Mouse (Mus musculus) ES-Bruce4 (cell line): Measurements from ENCODE around the gene Lancl3. TPM values are rescaled to one million over a fixed set of nuclear protein-coding genes. Genes with fewer than 3 reads are reported as not detected.
"Not testable (repeated sequence)": the region's sequence is repeated elsewhere in the genome, so short reads cannot be mapped to it uniquely, and the experiment has no call there.

Experiments
- H3K27ac ChIP-seq: 2 replicates; pipeline ENCODE4 v1.5.1; 2012; ENCODE audit warnings: low read length, inconsistent platforms; ENCODE audit not compliant: insufficient read depth
- H3K27me3 ChIP-seq: 2 replicates; pipeline ENCODE4 v1.6.1; 2012; ENCODE audit warnings: mild to moderate bottlenecking, low read length, inconsistent platforms; ENCODE audit not compliant: control insufficient read depth, poor library complexity, insufficient read depth, severe bottlenecking
- H3K36me3 ChIP-seq: 2 replicates; pipeline ENCODE4 v1.6.1; 2012; ENCODE audit warnings: inconsistent platforms, mild to moderate bottlenecking, low read length, moderate library complexity; ENCODE audit not compliant: control insufficient read depth, poor library complexity, insufficient read depth, severe bottlenecking
- H3K4me1 ChIP-seq: one replicate; pipeline ENCODE4 v1.8.1; 2011; ENCODE audit warnings: low read length; ENCODE audit not compliant: control insufficient read depth, insufficient read depth
- H3K4me3 ChIP-seq: 2 replicates; pipeline ENCODE4 v1.5.1; 2011; ENCODE audit warnings: low read depth, mild to moderate bottlenecking, low read length
- H3K9ac ChIP-seq: 2 replicates; pipeline ENCODE4 v1.6.1; 2012; ENCODE audit warnings: low read depth, mild to moderate bottlenecking, inconsistent platforms; ENCODE audit not compliant: poor library complexity, severe bottlenecking
- H3K9me3 ChIP-seq: replicated peaks from 2 replicates; pipeline ENCODE4 v1.6.1; 2012; ENCODE audit warnings: mild to moderate bottlenecking, low read length, inconsistent platforms; ENCODE audit not compliant: control insufficient read depth, poor library complexity, insufficient read depth, severe bottlenecking
- CTCF ChIP-seq: IDR thresholded peaks from one replicate; pipeline ENCODE4 v1.8.1; 2011; ENCODE audit warnings: low read depth, low read length
- EP300 ChIP-seq: IDR thresholded peaks from 2 replicates; pipeline ENCODE4 v1.6.1; 2011; ENCODE audit warnings: low read depth, low read length; ENCODE audit not compliant: insufficient read depth
- POLR2A ChIP-seq: IDR thresholded peaks from one replicate; pipeline ENCODE4 v1.8.1; 2011; ENCODE audit warnings: low read length; ENCODE audit not compliant: insufficient read depth
- polyA plus RNA-seq: library from polyadenylated mRNA; stranded (reverse); fragments of >200 nt; gene quantifications from 2 replicates; pipeline ENCODE4 v1.2.4, GENCODE M21; 2011; ENCODE audit warnings: low read depth; ENCODE audit not compliant: missing spikeins, insufficient read depth, insufficient read length

The Lancl3 gene
- polyA plus RNA-seq, 1 experiment: 0.49 TPM

DNA sequence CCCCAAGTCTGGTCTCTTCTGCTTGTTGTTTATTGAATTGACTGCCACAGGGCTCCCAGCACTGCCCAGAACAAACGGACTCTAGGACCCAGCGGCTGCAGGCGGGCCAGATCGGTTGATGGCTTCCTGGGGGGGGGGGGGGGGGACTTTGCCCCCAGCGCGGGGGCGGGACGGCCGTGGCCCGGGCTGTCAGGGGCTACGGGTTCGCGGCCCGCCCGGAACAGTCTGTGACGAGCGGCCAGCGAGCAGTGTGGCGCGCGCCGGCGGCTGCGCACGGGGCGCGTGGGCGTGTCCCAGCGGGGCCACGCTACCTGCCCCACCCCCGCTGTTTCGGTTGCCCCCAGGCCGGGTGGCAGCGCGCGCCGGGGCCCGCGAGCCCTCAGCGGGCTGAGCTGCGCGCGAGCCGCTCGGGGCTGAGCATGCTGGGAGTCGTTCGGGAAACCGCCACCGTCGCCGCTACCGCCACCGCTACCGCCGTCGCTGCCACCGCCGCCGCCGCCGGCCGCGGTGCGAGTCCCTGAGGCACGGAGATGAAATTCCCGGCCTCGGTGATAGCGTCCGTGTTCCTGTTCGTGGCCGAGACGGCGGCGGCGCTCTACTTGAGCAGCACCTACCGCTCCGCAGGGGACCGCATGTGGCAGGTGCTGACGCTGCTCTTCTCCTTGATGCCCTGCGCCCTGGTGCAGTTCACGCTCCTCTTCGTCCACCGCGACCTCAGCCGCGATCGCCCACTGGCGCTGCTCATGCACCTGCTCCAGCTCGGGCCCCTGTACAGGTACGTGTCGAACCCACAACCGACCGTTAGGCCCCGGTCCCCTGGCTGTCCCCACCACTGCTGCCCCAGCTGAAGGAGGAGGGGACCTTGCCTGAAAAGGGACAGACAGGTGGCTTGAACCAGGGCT, 73.0 kb downstream of the Lancl3 start, which contains the start of gene Xk:
Xk (plus strand) TSS at position 297 of the 902 bp plus-strand sequence.
- H3K9me3 ChIP-seq: no peaks in the 10 kb centered on the region
- no peaks in the 10 kb centered on the region for H3K36me3 ChIP-seq
- H3K9ac ChIP-seq: peak within 1 kb of the TSS; percentile 82
- peak within 1 kb of the TSS; percentile 97 for H3K4me3 ChIP-seq
- H3K27ac ChIP-seq: peak within 1 kb of the TSS; percentile 36; the same call in 1 of the 2 replicates
- no peaks in the 10 kb centered on the region for H3K27me3 ChIP-seq
- TF ChIP-seq EP300 (no peak), CTCF (no peak), POLR2A (no peak)
- no peaks in the 10 kb centered on the region for H3K4me1 ChIP-seq

DNA sequence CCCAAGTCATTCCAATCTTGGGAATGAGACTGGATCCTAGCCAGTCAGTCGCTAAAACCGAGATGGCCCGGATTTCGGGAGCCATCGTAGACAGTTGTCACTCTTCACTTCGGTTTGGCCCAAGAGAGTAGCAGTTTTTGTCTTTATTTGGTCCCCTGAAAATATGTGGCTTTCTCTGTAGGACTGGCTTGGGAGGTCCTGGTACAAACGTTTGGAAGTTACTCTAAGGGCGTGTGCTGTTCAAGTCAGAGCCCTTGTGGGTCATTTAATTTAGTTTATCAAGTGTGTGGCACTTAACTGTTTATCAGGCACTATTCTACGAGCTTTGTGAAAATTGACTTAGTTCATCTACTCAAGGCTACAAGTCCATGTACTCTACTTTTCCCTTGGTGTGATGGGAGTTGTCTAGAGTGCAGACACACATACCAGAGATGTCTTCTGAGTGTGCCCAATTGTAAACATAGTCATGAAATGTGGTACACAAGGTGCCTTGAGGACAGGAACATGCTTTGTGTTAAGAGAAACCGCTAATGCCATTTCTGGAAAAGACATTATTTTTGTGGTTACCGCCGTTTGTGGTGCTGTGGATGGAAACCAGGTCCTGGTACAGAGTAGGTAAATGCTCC, 73.8 kb downstream of the Lancl3 start:
- Histone ChIP-seq H3K9me3 (no peaks in the 10 kb centered on the region), H3K27ac (no peak overlapping the region), H3K36me3 (no peaks in the 10 kb centered on the region), H3K4me1 (no peaks in the 10 kb centered on the region), H3K4me3 (peak overlapping the region; percentile 97), H3K9ac (peak overlapping the region; percentile 82), H3K27me3 (no peaks in the 10 kb centered on the region)
- no peak for TF ChIP-seq CTCF
- TF ChIP-seq EP300: no peak
- no peak for TF ChIP-seq POLR2A

DNA sequence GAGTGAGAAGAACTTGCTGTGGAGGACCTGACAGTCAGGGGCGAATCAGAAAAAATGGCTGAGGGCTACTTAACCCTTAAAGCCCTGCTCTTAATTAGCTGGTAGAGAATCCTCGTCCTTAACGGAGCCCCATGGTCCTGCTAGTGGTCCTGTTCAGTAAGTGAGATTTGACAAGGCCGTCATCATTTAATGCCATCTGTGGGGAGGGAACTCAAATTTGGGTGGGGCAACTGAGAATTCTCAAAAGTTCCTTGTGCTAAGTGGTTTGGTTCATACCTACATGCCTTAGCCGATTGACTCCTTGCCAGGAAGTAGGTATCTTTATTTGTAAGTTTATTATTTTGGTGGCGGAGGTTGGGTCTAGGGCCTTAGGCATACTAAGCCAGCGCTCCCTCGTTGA, 74.6 kb downstream of the Lancl3 start:
- no peaks in the 10 kb centered on the region for H3K27me3 ChIP-seq
- H3K9ac ChIP-seq: no peak overlapping the region
- H3K36me3 ChIP-seq: no peaks in the 10 kb centered on the region
- TF ChIP-seq CTCF: no peak
- no peak for TF ChIP-seq EP300
- TF ChIP-seq POLR2A: no peak
- H3K4me1 ChIP-seq: no peaks in the 10 kb centered on the region
- no peak overlapping the region for H3K4me3 ChIP-seq
- no peaks in the 10 kb centered on the region for H3K9me3 ChIP-seq
- H3K27ac ChIP-seq: no peak overlapping the region

DNA sequence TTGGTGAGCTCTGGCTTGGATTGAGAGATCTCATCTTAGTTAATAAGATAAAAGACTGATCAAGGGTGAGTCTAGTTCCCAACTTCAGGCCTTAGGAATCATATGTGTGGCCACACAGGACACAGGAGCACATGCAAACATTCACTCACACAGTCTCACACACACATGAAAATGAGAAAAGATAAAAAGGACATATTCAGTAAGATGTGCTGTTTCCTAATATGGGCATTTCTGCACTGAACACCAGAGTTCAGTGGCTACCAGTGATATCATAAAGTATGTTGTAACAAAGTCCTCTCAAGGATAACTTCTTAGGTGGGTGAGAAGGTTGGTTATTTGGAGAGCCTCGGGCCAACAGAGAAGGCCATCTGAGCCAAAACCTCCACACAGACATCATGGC, 83.8 kb downstream of the Lancl3 start, which contains the start of gene H2al1m:
H2al1m (plus strand) TSS at position 301 of the 400 bp plus-strand sequence.
- H3K9me3 ChIP-seq, H3K27me3 ChIP-seq, H3K4me1 ChIP-seq, H3K36me3 ChIP-seq, H3K27ac ChIP-seq, H3K9ac ChIP-seq, H3K4me3 ChIP-seq: not testable (repeated sequence)

DNA sequence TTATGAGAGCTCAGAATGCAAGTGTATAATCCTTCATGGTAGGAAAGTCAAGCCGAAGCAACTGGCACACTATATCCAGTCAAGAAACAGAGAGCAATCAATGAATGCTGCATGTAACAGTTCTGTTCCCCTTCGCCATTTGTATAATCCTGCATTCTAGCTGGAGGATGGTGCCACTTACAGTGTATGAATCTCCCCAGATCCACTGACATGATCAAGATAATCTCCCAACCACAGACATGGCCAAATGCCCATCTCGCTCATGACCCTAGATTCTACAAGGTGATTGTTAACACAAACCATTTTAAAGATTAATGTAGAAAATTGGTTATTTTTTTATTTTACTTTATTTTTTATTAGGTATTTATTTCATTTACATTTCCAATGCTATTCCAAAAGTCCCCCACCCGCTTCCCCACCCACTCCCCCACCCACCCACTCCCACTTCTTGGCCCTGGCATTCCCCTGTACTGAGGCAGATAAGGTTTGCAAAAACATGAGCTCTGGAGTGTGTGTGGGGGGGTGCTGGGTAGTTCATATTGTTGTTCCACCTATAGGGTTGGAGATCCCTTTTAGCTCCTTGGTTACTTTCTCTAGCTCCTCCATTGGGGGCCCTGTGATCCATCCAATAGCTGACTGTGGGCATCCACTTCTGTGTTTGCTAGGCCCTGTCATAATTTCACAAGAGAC, 93.6 kb downstream of the Lancl3 start:
- H3K4me1 ChIP-seq, H3K4me3 ChIP-seq, H3K27ac ChIP-seq, H3K9ac ChIP-seq, H3K36me3 ChIP-seq, H3K9me3 ChIP-seq, H3K27me3 ChIP-seq: not testable (repeated sequence)

DNA sequence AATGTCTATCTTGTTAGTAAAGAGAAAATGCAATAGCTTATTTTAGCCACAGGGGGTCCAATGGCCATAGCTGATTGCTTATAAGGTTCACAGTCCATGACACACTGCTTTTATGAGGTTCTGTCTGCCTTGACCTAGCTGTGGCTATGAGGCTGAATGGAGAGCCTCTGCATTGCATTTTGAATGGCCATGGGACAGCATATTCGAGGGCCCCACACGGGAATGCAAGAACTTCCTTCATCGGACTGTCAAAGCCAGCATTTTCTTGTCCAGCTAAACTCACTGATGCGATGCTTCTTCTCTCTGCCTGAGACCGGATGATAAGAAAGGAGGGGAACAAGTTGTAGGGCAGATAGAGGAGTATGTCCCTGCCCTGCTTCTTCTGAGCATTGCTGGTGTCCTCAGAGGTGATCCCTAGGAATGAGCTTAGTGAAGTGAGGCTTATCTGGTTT, 98.7 kb downstream of the Lancl3 start:
- no peak overlapping the region for H3K4me3 ChIP-seq

More for the DNA sequence above, 98.7 kb downstream of the Lancl3 start:
- H3K9ac ChIP-seq: no peak overlapping the region
- TF ChIP-seq EP300 (no peak), POLR2A (no peak), CTCF (no peak)
- no peaks in the 10 kb centered on the region for H3K27me3 ChIP-seq
- no peaks in the 10 kb centered on the region for H3K36me3 ChIP-seq
- no peaks in the 10 kb centered on the region for H3K4me1 ChIP-seq
- H3K27ac ChIP-seq: no peak overlapping the region
- H3K9me3 ChIP-seq: no peaks in the 10 kb centered on the region
